Mouse (Mus musculus) CH12.LX (cell line): Measurements from ENCODE around the gene Caln1. TPM values are rescaled to one million over a fixed set of nuclear protein-coding genes. Genes with fewer than 3 reads are reported as not detected.

Experiments
- DNase-seq: peaks from one replicate; pipeline ENCODE4 v3.0.0-alpha.2; 2013; ENCODE audit errors: extremely low read depth
- H3K27ac ChIP-seq: 2 replicates; pipeline ENCODE4 v1.5.1; 2012; ENCODE audit warnings: low read depth, mild to moderate bottlenecking, control low read depth, moderate library complexity; ENCODE audit not compliant: insufficient read depth
- H3K27me3 ChIP-seq: replicated peaks from 2 replicates; pipeline ENCODE3; 2012; ENCODE audit warnings: inconsistent platforms
- H3K36me3 ChIP-seq, 2 experiments: replicated peaks in 1 of 2; 2 replicates each; pipeline versions ENCODE3 to v1.6.1; 2012; ENCODE audit warnings: inconsistent platforms in 1 of 2, low read length in 1 of 2, mild to moderate bottlenecking in 1 of 2, mixed read lengths in 1 of 2, moderate library complexity in 1 of 2; ENCODE audit not compliant: control insufficient read depth in 1 of 2, insufficient read depth in 1 of 2
- H3K4me1 ChIP-seq, 2 experiments: 2 replicates each; pipeline ENCODE4 v1.6.1; 2012; ENCODE audit warnings: inconsistent platforms in 1 of 2, moderate library complexity in 1 of 2; ENCODE audit not compliant: insufficient read depth in 2 of 2, control insufficient read depth in 1 of 2
- H3K4me2 ChIP-seq: 2 replicates; pipeline ENCODE4 v1.6.1; 2012; ENCODE audit warnings: low read depth, mild to moderate bottlenecking, control low read depth; ENCODE audit not compliant: poor library complexity, insufficient read depth, severe bottlenecking
- H3K4me3 ChIP-seq, 3 experiments: fragments of 150-350 bp in 1 of 3; sonication (generic) in 1 of 3; replicated peaks in 1 of 3; 2 replicates each; pipeline versions ENCODE3 to v1.5.1; 2011 to 2012; ENCODE audit warnings: low read depth in 2 of 3, low read length in 2 of 3, mild to moderate bottlenecking in 2 of 3, moderate library complexity in 2 of 3, control low read depth in 1 of 3, improper control_type of control experiment in 1 of 3, inconsistent platforms in 1 of 3, mixed read lengths in 1 of 3; ENCODE audit not compliant: poor library complexity in 1 of 3
- H3K79me2 ChIP-seq: replicated peaks from 2 replicates; pipeline ENCODE4 v1.6.1; 2012; ENCODE audit warnings: mild to moderate bottlenecking, moderate library complexity; ENCODE audit not compliant: control insufficient read depth, poor library complexity, insufficient read depth, severe bottlenecking; ENCODE audit errors: extremely low read depth
- H3K9ac ChIP-seq: 2 replicates; pipeline ENCODE4 v1.6.1; 2012; ENCODE audit warnings: low read depth, mild to moderate bottlenecking, control low read depth, moderate library complexity; ENCODE audit not compliant: insufficient read depth
- H3K9me3 ChIP-seq: replicated peaks from 2 replicates; pipeline ENCODE3; 2012; ENCODE audit warnings: low read length, inconsistent platforms, mixed read lengths
- BHLHE40 ChIP-seq: IDR thresholded peaks from 2 replicates; pipeline ENCODE4 v1.6.1; 2011; ENCODE audit warnings: mild to moderate bottlenecking, low read depth, low read length, improper control_type of control experiment
- CHD1 ChIP-seq: IDR thresholded peaks from 2 replicates; pipeline ENCODE4 v1.6.1; 2012; ENCODE audit warnings: low read depth, low read length, improper control_type of control experiment, inconsistent platforms
- CHD2 ChIP-seq: IDR thresholded peaks from 2 replicates; pipeline ENCODE4 v1.6.1; 2011; ENCODE audit warnings: low read length, improper control_type of control experiment
- CTCF ChIP-seq, 2 experiments: IDR thresholded peaks in 1 of 2; conservative IDR thresholded peaks in 1 of 2; 2 replicates each; pipeline ENCODE4 v1.5.1; 2011 to 2012; ENCODE audit warnings: low read depth in 2 of 2, low read length in 2 of 2, improper control_type of control experiment in 1 of 2, inconsistent platforms in 1 of 2, mild to moderate bottlenecking in 1 of 2, moderate library complexity in 1 of 2
- E2F4 ChIP-seq: IDR thresholded peaks from 2 replicates; pipeline ENCODE4 v1.6.1; 2011; ENCODE audit warnings: low read depth, low read length, improper control_type of control experiment; ENCODE audit not compliant: insufficient replicate concordance
- EP300 ChIP-seq: IDR thresholded peaks from 2 replicates; pipeline ENCODE4 v1.6.1; 2011; ENCODE audit warnings: low read length, improper control_type of control experiment
- ETS1 ChIP-seq: conservative IDR thresholded peaks from 2 replicates; pipeline ENCODE4 v1.6.1; 2012; ENCODE audit warnings: low read depth, mild to moderate bottlenecking, inconsistent platforms, low read length, improper control_type of control experiment, moderate library complexity
- GABPA ChIP-seq: IDR thresholded peaks from 2 replicates; pipeline ENCODE4 v1.6.1; 2012; ENCODE audit warnings: low read depth, low read length, improper control_type of control experiment, inconsistent platforms; ENCODE audit not compliant: insufficient replicate concordance
- IRF4 ChIP-seq: IDR thresholded peaks from 2 replicates; pipeline ENCODE4 v1.6.1; 2014; ENCODE audit warnings: low read depth, mild to moderate bottlenecking, inconsistent platforms, low read length, improper control_type of control experiment
- MAX ChIP-seq: IDR thresholded peaks from 2 replicates; pipeline ENCODE4 v1.6.1; 2011; ENCODE audit warnings: low read length, improper control_type of control experiment
- MAZ ChIP-seq: IDR thresholded peaks from 2 replicates; pipeline ENCODE4 v1.6.1; 2012; ENCODE audit warnings: low read depth, mild to moderate bottlenecking, inconsistent platforms, low read length, improper control_type of control experiment, moderate library complexity
- NELFE ChIP-seq: IDR thresholded peaks from 2 replicates; pipeline ENCODE4 v1.6.1; 2011; ENCODE audit warnings: low read depth, low read length, improper control_type of control experiment
- POLR2A ChIP-seq: IDR thresholded peaks from 2 replicates; pipeline ENCODE4 v1.6.1; 2011; ENCODE audit warnings: low read depth, mild to moderate bottlenecking, improper control_type of control experiment, low read length
- POLR2AphosphoS2 ChIP-seq: IDR thresholded peaks from 2 replicates; pipeline ENCODE4 v1.6.1; 2011; ENCODE audit warnings: low read depth, low read length, improper control_type of control experiment
- RAD21 ChIP-seq: IDR thresholded peaks from 2 replicates; pipeline ENCODE4 v1.6.1; 2011; ENCODE audit warnings: low read depth, mild to moderate bottlenecking, low read length, improper control_type of control experiment, moderate library complexity
- SIN3A ChIP-seq: IDR thresholded peaks from 2 replicates; pipeline ENCODE4 v1.6.1; 2012; ENCODE audit warnings: low read length, improper control_type of control experiment, inconsistent platforms
- TBP ChIP-seq: conservative IDR thresholded peaks from 2 replicates; pipeline ENCODE4 v1.6.1; 2011; ENCODE audit warnings: low read depth, low read length, improper control_type of control experiment
- TCF12 ChIP-seq: IDR thresholded peaks from 2 replicates; pipeline ENCODE4 v1.6.1; 2014; ENCODE audit warnings: low read depth, mild to moderate bottlenecking, inconsistent platforms, low read length, improper control_type of control experiment
- UBTF ChIP-seq: IDR thresholded peaks from 2 replicates; pipeline ENCODE4 v1.6.1; 2012; ENCODE audit warnings: low read depth, mild to moderate bottlenecking, inconsistent platforms, low read length, improper control_type of control experiment, moderate library complexity
- USF2 ChIP-seq: conservative IDR thresholded peaks from 2 replicates; pipeline ENCODE4 v1.6.1; 2011; ENCODE audit warnings: low read depth, low read length, improper control_type of control experiment
- dilution Hi-C: fragments of 300-500 bp; cut with MboI; formaldehyde crosslinking; loops from 2 replicates; pipeline ENCODE4 v1.14.3; 2020; ENCODE audit warnings: low sequenced_read_pairs; ENCODE audit not compliant: extremely low pct_unique_long_range_greater_than_20kb, extremely low pct_ligation_motif_present
- in situ Hi-C: fragments of 300-500 bp; cut with MboI; formaldehyde crosslinking; loops from 3 replicates; pipeline ENCODE4 v1.14.3; 2019; ENCODE audit warnings: low sequenced_read_pairs, low pct_ligation_motif_present, low pct_unique_long_range_greater_than_20kb, mixed read lengths
- polyA plus RNA-seq: library from polyadenylated mRNA; unstranded; fragments of >175 nt; gene quantifications from 2 replicates; pipeline ENCODE4 v1.2.1, GENCODE M21; 2012; ENCODE audit warnings: low read depth; ENCODE audit not compliant: insufficient read length
- total RNA-seq, 2 experiments: library from RNA; depleted of rRNA; stranded (reverse); fragments of 300-350 nt in 1 of 2; fragments of >200 nt in 1 of 2; gene quantifications; 2 replicates each; pipeline ENCODE4 v1.2.3; 2012 to 2014

Gene Caln1
- total and polyA plus RNA-seq, 3 experiments = under 0.01 TPM; not detected in 2

DNA sequence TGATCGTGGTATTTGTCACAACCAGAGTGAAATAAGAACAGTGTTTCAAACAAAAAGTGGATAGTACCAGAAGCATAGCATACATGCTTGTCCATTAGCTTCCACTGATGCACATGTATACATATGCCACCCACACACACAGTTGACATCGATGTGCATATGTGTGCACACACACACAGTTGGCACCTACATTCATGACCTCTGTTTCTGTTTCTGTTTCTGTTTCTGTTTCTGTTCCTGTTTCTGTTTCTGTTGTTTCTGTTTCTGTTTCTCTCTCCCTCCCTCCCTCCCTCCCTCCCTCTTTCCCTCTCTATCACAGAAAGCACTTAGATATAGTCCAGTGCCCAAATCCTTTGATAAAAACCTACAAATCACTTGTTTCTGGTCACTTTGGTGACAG, 342.4 kb downstream of the Caln1 start:
- in situ Hi-C loops = loop anchor here (10.0 kb wide), 1 partner anchor 143 kb away; no protein-coding TSS in a partner anchor
- dilution Hi-C loops = no loop called here
- H3K4me3 ChIP-seq = no peak overlapping the region

DNA sequence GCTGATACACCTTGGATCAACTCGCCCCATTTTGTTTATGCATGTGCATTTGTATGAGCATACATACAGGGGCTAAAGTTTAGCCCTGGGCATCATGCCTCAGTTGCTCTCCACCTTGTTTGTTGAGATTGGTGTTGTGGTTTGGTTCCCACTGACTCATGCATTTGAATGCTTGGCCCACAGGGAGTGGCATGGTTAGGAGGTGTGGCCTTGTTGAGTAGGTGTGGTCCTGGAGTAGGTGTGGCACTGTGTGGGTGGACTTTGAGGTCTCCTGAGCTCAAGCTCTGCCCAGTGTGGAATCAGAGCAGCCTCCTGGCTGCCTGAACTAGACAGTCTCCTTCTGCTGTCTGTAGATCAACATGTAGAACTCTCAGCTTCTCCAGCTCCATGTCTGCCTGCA, 343.0 kb downstream of the Caln1 start:
- H3K36me3 ChIP-seq = no peaks in the 10 kb centered on the region
- no peak overlapping the region for H3K27ac ChIP-seq
- dilution Hi-C loops (no loop called here), in situ Hi-C loops (loop anchor here (10.0 kb wide), 1 partner anchor 143 kb away; no protein-coding TSS in a partner anchor)
- H3K4me1 ChIP-seq = peaks cover 4 to 8% of the 10 kb centered on the region in 2 experiments; a peak in 3 of 4 replicates
- no peak for TF ChIP-seq RAD21
- no peak for TF ChIP-seq POLR2A
- TF ChIP-seq MAZ = no peak
- TF ChIP-seq CTCF (conservative IDR thresholded peaks at IDR 0.05 in 1 of 2, IDR thresholded peaks at IDR 0.05 in 1 of 2; ENCODE audit: low read depth in 2 of 2, low read length in 2 of 2) = no peak
- TF ChIP-seq TCF12 = no peak
- no peak for TF ChIP-seq BHLHE40
- TF ChIP-seq CHD1 = no peak
- no peak for TF ChIP-seq USF2
- TF ChIP-seq GABPA = no peak
- no peak for TF ChIP-seq TBP
- no peak for TF ChIP-seq CHD2
- no peak for TF ChIP-seq NELFE
- no peak for TF ChIP-seq MAX
- TF ChIP-seq POLR2AphosphoS2 = no peak
- TF ChIP-seq SIN3A = no peak
- no peak for TF ChIP-seq UBTF
- TF ChIP-seq, all 38 proteins: peak for 0
- Histone ChIP-seq H3K9me3 (peaks cover 58% of the 10 kb centered on the region), H3K27me3 (no peaks in the 10 kb centered on the region), H3K4me3 (no peak overlapping the region), H3K79me2 (no peaks in the 10 kb centered on the region), H3K4me2 (no peak overlapping the region), H3K9ac (no peak overlapping the region)
- peak; percentile 45 for DNase-seq

More for the DNA sequence above, 342.4 kb downstream of the Caln1 start:
- TF ChIP-seq IRF4 (peak; percentile 78), ETS1 (peak; percentile 87), EP300 (0 out of 2 replicates have a peak, but pooled peaks have one; percentile 32), E2F4 (no peak)
- Histone ChIP-seq H3K9ac (no peak overlapping the region), H3K4me1 (peaks cover 4 to 8% of the 10 kb centered on the region in 2 experiments; a peak in 3 of 4 replicates), H3K27me3 (no peaks in the 10 kb centered on the region), H3K4me2 (no peak overlapping the region), H3K79me2 (no peaks in the 10 kb centered on the region), H3K27ac (peak overlapping the region; percentile 13; the same call in 1 of the 2 replicates), H3K36me3 (no peaks in the 10 kb centered on the region), H3K9me3 (peaks cover 61% of the 10 kb centered on the region)
- DNase-seq = no peak
